Mouse (Mus musculus) liver, postnatal 0 days (tissue): Measurements from ENCODE around the gene St6galnac6.

ENCODE experiments used
- CTCF ChIP-seq: sonication (generic); IDR thresholded peaks from 2 replicates; pipeline ENCODE4 v1.5.1; 2016; ENCODE audit warnings: antibody characterized with exemption, low read depth
- EP300 ChIP-seq: IDR thresholded peaks from 2 replicates; pipeline ENCODE4 v1.6.1; 2016; ENCODE audit warnings: antibody characterized with exemption, low read depth, mild to moderate bottlenecking

DNA sequence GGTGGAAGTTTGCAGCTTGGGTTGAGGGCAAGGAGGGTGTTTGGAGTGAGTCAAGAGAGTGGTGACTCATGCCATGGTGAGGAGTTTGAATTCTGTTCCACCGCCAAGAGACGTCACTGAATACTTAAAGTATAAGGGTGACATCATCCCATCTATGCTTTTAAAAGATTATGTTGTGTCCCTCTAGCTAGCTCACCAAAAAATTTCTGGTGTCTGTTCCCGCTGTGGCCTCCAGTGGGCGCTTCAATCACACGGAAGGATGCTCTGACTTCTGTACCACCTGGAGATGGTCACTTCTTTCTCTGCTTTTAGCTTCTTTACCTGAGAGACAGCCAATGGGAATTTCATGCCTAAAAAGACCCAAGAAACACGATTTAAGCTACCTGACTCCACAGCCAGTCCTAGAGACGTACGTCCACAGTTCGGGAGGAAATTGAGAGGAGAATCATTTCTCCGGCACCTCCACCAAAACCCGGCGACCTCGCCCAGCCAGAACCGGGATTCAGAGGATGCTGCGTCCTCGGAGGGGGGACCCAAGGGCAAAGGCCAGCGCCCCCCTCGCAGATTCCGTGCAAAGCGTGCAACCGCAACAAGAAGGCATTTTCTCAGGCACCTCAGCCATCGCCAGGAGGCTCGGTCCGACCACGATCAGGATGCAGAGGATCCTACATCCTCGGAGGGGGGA lies 24.5 kb upstream of the St6galnac6 start:
- TF ChIP-seq CTCF = peak; percentile 73
- no peak for TF ChIP-seq EP300
